Mouse (Mus musculus) heart, postnatal 14 days (tissue): ENCODE results near the gene Evc. TPM values are rescaled to one million over a fixed set of nuclear protein-coding genes. Genes with fewer than 3 reads are reported as not detected.

Source experiments
- DNase-seq, 2 experiments: peaks; one replicate each; pipeline ENCODE4 v3.0.0; 2021 to 2022
- intact Hi-C: fragments of 180-260 bp; cut with DNase I; formaldehyde crosslinking; loops from one replicate; pipeline ENCODE4 v1.15.1; 2025
- total RNA-seq, 2 experiments: library from RNA; stranded (reverse); gene quantifications; 2 replicates each; pipeline ENCODE4 v1.2.3; 2021

The Evc gene
- total RNA-seq, 2 experiments from 2014 or later: 5.5 to 5.8 TPM

- intact Hi-C loops: no loop called here
These were observed 93.4 kb downstream of the Evc start for GRCm38 (mm10) chr5:37243169-37243886.

GRCm38 (mm10) chr5:37242360-37243168 lies 94.1 kb downstream of the Evc start:
- intact Hi-C loops: no loop called here

More at GRCm38 (mm10) chr5:37243169-37243886, 93.4 kb downstream of the Evc start:
- peak; percentile 74 to 88 for DNase-seq

GRCm38 (mm10) chr5:37241651-37242151 lies 95.0 kb downstream of the Evc start, which contains the start of gene Crmp1:
TSS of gene Crmp1 (plus strand) at chr5:37241940.
- intact Hi-C loops: no loop called here
- DNase-seq: no peak

More at GRCm38 (mm10) chr5:37242360-37243168, 94.1 kb downstream of the Evc start:
- DNase-seq: no peak

GRCm38 (mm10) chr5:37241224-37241623 lies 95.5 kb downstream of the Evc start:
- DNase-seq: no peak
- intact Hi-C loops: no loop called here

- intact Hi-C loops: no loop called here
- DNase-seq: peak; percentile 28 to 53
These were observed 96.1 kb downstream of the Evc start for GRCm38 (mm10) chr5:37240550-37240949.

Other genes with a start within 250 kb of the Evc start
- gene Crmp1, start 95.0 kb downstream of the Evc start, total RNA-seq: 1 to 10 TPM; 1.1 to 4.2 TPM
- gene Evc2, start 1.6 kb upstream of the Evc start, total RNA-seq: 1 to 10 TPM; 3.6 to 3.8 TPM